Mouse (Mus musculus) gastrocnemius, postnatal 4 days (tissue): ENCODE results near the gene Cdk6. TPM values are rescaled to one million over a fixed set of nuclear protein-coding genes. Genes with fewer than 3 reads are reported as not detected.

ENCODE experiments used
- DNase-seq, 2 experiments: peaks; one replicate each; pipeline ENCODE4 v3.0.0; 2021 to 2022; ENCODE audit warnings: low spot score in 2 of 2, mixed read lengths in 2 of 2
- total RNA-seq, 2 experiments: library from RNA; stranded (reverse); gene quantifications; 2 replicates each; pipeline ENCODE4 v1.2.3; 2021

Cdk6 gene
- total RNA-seq, 2 experiments from 2014 or later, result 18.0 to 21.2 TPM

GRCm38 (mm10) chr5:3482474-3482873 lies 141.2 kb downstream of the Cdk6 start:
- no peak for DNase-seq

- DNase-seq, result no peak
Measured at GRCm38 (mm10) chr5:3483054-3483722, 141.9 kb downstream of the Cdk6 start.

GRCm38 (mm10) chr5:3486579-3487282 lies 145.4 kb downstream of the Cdk6 start:
- DNase-seq, result no peak

- no peak for DNase-seq
Measured at GRCm38 (mm10) chr5:3488146-3488774, 147.0 kb downstream of the Cdk6 start.

- DNase-seq, result no peak
Measured at GRCm38 (mm10) chr5:3490358-3490757, 149.1 kb downstream of the Cdk6 start.

GRCm38 (mm10) chr5:3491084-3491483 lies 149.8 kb downstream of the Cdk6 start:
- DNase-seq, result peak; percentile 20 to 57

- DNase-seq, result no peak
Measured at GRCm38 (mm10) chr5:3491883-3492282, 150.6 kb downstream of the Cdk6 start.

GRCm38 (mm10) chr5:3492776-3493636 lies 151.7 kb downstream of the Cdk6 start:
- no peak for DNase-seq

- DNase-seq, result no peak
Measured at GRCm38 (mm10) chr5:3493968-3494367, 152.7 kb downstream of the Cdk6 start.

GRCm38 (mm10) chr5:3494452-3495187 lies 153.3 kb downstream of the Cdk6 start:
- no peak for DNase-seq

- DNase-seq, result no peak
Measured at GRCm38 (mm10) chr5:3497505-3497925, 156.2 kb downstream of the Cdk6 start.

GRCm38 (mm10) chr5:3500298-3500697 lies 159.0 kb downstream of the Cdk6 start:
- DNase-seq, result no peak

- no peak for DNase-seq
Measured at GRCm38 (mm10) chr5:3500957-3501563, 159.8 kb downstream of the Cdk6 start.

GRCm38 (mm10) chr5:3501564-3502001 lies 160.3 kb downstream of the Cdk6 start:
- no peak for DNase-seq

- no peak for DNase-seq
Measured at GRCm38 (mm10) chr5:3502610-3503350, 161.5 kb downstream of the Cdk6 start.

- DNase-seq, result no peak
Measured at GRCm38 (mm10) chr5:3503373-3503772, 162.1 kb downstream of the Cdk6 start.

- DNase-seq, result no peak
Measured at GRCm38 (mm10) chr5:3503836-3504323, 162.6 kb downstream of the Cdk6 start.

- DNase-seq, result no peak
Measured at GRCm38 (mm10) chr5:3504453-3504852, 163.2 kb downstream of the Cdk6 start.

GRCm38 (mm10) chr5:3505553-3505952 lies 164.3 kb downstream of the Cdk6 start:
- DNase-seq, result no peak
